Mouse (Mus musculus) lung, postnatal 0 days (tissue): ENCODE measurements around the gene Lrrc58.
A peak's percentile ranks its signal among the peaks of the same experiment; 100 is the strongest.

ENCODE experiments used
- CTCF ChIP-seq: IDR thresholded peaks from 2 replicates; pipeline ENCODE4 v1.5.1; 2016; ENCODE audit warnings: antibody characterized with exemption, mild to moderate bottlenecking
- EP300 ChIP-seq: IDR thresholded peaks from 2 replicates; pipeline ENCODE4 v1.6.1; 2016; ENCODE audit warnings: antibody characterized with exemption, mild to moderate bottlenecking, control low read depth

DNA sequence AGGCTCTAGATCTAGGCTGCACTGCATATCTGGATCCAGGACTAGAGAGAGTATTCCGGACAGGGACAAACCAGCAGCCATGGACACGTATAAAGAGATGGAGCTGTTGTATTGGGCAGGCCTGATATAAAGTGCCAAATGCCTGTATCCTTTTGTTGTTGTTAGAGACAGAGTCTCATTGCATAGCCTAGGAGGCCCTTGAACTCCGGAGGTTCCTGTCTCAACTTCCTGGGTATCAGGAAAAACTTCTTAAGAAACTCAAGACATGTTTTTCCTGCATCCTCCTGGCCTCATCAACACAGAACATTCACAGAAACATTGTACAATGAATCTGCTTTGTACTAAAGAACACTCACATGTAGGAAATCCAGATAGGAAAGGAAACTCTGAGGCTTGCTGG, 21.1 kb upstream of the Lrrc58 start:
- TF ChIP-seq CTCF, result no peak
- TF ChIP-seq EP300, result peak; percentile 34; the same call in 1 of the 2 replicates
